Mouse (Mus musculus) cerebellum, postnatal 36 days (tissue): ENCODE measurements at regions not wholly inside any gene's neighbourhood (a gene's known extent, or its start where the extent isn't known, plus 50 kb on each side); places are given as distances from the start of the nearest gene placed in this dataset.

ENCODE experiments used
- DNase-seq, 2 experiments: peaks; one replicate each; pipeline ENCODE4 v3.0.0; 2021 to 2022; ENCODE audit warnings: mixed read lengths in 2 of 2

DNA sequence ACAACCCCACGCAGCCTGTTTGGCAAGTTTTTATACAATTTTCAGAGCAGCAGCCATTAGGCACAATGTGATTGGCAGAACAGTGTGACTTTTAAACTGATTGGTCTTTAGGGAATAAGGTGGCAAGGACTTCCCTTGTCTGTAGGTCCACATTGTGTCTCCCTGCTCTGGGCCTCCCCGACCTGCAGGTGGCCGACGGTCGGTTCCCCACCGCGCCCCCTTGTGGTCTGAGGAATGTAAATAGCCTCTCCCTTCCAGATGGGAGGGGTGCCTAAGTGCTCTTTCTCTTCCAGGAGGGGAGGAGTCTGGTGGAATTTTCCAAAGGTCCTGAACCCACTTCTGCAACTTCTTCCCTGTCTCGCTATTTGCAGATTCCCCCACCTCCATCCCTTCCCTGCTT is 52.5 kb upstream of the Prr5 start:
- DNase-seq = peak; percentile 51 to 68

DNA sequence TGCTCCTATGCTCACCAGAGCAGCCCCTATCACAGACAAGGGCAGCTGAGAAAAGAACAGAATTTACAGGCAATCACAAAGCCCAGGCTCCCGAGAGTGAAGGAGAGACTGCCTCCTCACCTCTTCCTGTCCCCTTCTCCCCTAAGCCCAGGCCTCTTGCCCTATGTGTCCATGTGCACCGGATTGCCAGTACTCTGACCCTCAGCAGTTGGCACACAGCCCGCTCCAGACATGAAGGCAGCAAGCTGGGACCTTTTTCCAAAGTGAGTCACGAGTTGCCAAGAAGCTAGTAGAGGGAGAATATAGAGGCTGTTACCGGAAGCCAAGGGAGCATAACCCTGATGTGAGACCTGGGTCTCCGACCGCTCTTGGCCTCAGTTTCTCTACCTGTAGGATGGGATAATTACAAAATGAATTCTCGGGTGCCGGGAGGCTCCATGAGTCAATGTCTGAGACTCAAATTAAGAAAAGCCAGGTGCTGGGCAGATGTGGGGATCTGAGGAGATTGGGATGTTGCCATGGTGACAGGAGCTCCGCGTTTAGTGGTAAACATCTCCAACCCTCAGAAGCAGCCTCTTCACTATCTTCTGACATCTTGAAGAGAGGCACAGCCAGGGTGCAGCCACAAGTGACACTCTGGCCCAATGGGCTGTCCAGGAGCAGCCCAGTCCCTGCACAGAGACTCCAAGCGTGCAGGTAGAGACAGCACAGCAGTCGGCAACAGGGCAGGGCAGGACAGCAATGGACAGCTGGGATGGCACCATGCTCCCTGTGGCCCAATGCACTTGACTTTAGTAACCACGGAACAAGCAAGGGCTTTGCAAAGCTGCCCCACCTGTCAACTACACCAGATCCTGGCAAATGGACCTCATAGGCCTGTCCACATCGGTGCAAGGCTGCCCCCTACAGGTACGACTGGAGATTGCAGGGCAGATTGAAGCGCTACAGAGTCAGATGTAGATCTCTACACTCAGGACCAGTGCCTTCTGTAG is 55.6 kb upstream of the Prr5 start:
- DNase-seq = peak; percentile 93 to 98

DNA sequence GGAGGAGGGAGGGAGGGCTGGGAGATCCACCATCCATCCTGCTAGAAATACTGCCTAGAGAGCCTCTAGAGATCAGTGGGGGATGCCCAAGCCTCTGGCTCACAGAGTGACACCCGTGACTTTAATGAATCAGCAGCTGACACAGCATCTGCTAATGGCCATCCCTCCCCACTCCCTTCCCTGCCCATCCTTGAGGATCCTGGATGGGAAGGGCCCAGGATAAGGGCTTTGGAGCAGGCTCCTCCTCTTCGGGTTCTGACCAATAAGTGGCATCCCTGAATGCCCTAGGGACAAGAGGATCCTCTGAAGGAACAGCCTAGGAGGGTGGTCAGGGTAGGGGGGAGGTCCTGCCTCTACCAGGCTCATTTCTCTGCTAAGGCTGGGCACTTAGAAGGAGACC is 55.3 kb upstream of the Rtl6 start:
- no peak for DNase-seq

DNA sequence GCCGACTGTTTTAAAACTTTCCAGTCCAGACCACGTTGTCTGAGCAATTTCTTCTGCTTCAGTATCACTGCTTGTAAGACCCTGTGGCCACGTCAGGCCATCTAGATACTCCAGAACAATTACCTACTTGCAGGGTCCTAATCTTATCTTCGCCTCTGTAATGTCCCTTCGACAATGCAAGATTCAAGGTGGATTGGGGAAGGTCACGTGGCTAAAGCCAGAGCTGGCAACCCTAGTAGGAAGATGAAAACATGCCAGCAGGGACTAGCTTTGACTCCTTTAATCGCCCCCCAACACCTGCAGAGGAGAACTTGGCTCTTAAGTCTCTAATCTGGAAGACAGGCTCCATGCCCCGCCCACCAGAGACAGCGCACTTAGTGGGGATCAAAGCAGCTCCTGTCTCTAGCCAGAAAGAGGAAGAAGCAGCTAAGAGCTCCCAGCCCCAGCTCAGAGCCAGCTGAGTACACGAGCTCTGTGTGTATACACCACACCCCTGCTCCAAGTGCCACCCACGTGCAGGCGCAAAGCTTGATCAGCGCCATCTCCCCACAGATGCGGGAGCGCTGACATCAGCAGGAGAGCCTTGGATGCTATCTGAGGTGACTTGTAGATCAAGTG is 52.3 kb upstream of the Rtl6 start:
- DNase-seq = no peak

DNA sequence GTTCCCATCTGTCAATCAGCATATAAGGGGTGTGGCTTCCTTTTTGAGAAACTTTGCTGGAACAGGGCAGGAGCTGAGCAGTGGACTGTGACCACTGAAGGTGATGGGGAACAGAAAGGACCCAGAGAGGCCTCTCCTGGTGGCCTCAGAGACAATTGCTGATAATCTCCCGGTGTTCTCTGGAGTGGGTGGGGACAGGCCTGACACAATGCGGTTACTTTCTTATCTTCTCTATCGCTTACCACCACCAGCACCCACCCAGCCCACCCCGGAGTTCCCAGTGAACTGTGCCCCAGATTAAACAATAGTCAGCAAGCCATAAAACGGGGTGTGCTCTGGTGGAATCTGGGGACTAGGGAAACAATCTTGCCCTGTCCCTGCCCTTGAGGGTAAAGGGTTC is 51.4 kb upstream of the Rtl6 start:
- no peak for DNase-seq
